Mouse (Mus musculus): ENCODE results near the gene Stpg3.
A peak's percentile ranks its signal among the peaks of the same experiment; 100 is the strongest.

GRCm38 (mm10) chr2:25224492-25224765 lies 10.0 kb upstream of the Stpg3 start, which contains the start of gene Tubb4b:
- TF ChIP-seq CTCF (IDR thresholded peaks at IDR 0.05; ENCODE audit: low read depth) (peak; percentile 43), EP300 (IDR thresholded peaks at IDR 0.05; ENCODE audit: low read depth) (0 out of 2 replicates have a peak, but pooled peaks have one; percentile 43)

Data from liver, embryonic 14.5 days (tissue).